Mouse (Mus musculus) stomach, embryonic 14.5 days (tissue): ENCODE measurements around the gene Stx6. TPM values are rescaled to one million over a fixed set of nuclear protein-coding genes. Genes with fewer than 3 reads are reported as not detected.
A peak's percentile ranks its signal among the peaks of the same experiment; 100 is the strongest.

ENCODE experiments used
- ATAC-seq: fragments of 200-750 bp; cut with Nextera tagmentation; 2 replicates; pipeline ENCODE4 v1.8.0; 2017; ENCODE audit warnings: low read depth, moderate TSS enrichment; ENCODE audit not compliant: insufficient number of reproducible peaks, insufficient read depth, low FRiP score
- H3K27ac ChIP-seq: fragments of 300-500 bp; sonication (generic); 2 replicates; pipeline ENCODE4 v1.5.1; 2014; ENCODE audit warnings: mild to moderate bottlenecking, low read length, moderate library complexity, mixed read lengths
- H3K27me3 ChIP-seq: fragments of 300-500 bp; sonication (generic); 2 replicates; pipeline ENCODE4 v1.6.1; 2014; ENCODE audit warnings: low read length, control low read depth, mixed read lengths; ENCODE audit not compliant: control insufficient read depth, insufficient read depth
- H3K36me3 ChIP-seq: fragments of 300-500 bp; sonication (generic); 2 replicates; pipeline ENCODE4 v1.6.1; 2014; ENCODE audit warnings: mild to moderate bottlenecking, control low read depth, low read length, moderate library complexity, mixed read lengths; ENCODE audit not compliant: control insufficient read depth, insufficient read depth
- H3K4me1 ChIP-seq: fragments of 300-500 bp; sonication (generic); 2 replicates; pipeline ENCODE4 v1.6.1; 2014; ENCODE audit warnings: low read length, control low read depth, mixed read lengths; ENCODE audit not compliant: control insufficient read depth, insufficient read depth
- H3K4me2 ChIP-seq: fragments of 300-500 bp; sonication (generic); replicated peaks from 2 replicates; pipeline ENCODE4 v1.6.1; 2014; ENCODE audit warnings: low read depth, low read length, control low read depth
- H3K4me3 ChIP-seq: fragments of 300-500 bp; sonication (generic); 2 replicates; pipeline ENCODE4 v1.5.1; 2014; ENCODE audit warnings: low read depth, low read length, control low read depth
- H3K9ac ChIP-seq: fragments of 300-500 bp; sonication (generic); replicated peaks from 2 replicates; pipeline ENCODE4 v1.6.1; 2014; ENCODE audit warnings: low read depth, mild to moderate bottlenecking, control low read depth, low read length, moderate library complexity, mixed read lengths
- H3K9me3 ChIP-seq: fragments of 300-500 bp; sonication (generic); 2 replicates; pipeline ENCODE4 v1.6.1; 2016; ENCODE audit warnings: low read depth, low read length, control low read depth; ENCODE audit not compliant: control insufficient read depth
- WGBS: fragments of 180-500 bp; shearing (Covaris S2); extraction: QIAGEN DNeasy Blood & Tissue Kit; methylation state at CpG from one replicate; pipeline ENCODE4 v1.1.7; 2014; 5-methylcytosine and 5-hydroxymethylcytosine counted together
- polyA plus RNA-seq: library from polyadenylated mRNA; unstranded; fragments of >200 nt; fragmentation: Nextera tagmentation; extraction: Ambion mirVana; gene quantifications from 2 replicates; pipeline ENCODE4 v1.2.1, GENCODE M21; 2014

The Stx6 gene
- polyA plus RNA-seq, 1 experiment from 2014 or later = 80.1 TPM

DNA sequence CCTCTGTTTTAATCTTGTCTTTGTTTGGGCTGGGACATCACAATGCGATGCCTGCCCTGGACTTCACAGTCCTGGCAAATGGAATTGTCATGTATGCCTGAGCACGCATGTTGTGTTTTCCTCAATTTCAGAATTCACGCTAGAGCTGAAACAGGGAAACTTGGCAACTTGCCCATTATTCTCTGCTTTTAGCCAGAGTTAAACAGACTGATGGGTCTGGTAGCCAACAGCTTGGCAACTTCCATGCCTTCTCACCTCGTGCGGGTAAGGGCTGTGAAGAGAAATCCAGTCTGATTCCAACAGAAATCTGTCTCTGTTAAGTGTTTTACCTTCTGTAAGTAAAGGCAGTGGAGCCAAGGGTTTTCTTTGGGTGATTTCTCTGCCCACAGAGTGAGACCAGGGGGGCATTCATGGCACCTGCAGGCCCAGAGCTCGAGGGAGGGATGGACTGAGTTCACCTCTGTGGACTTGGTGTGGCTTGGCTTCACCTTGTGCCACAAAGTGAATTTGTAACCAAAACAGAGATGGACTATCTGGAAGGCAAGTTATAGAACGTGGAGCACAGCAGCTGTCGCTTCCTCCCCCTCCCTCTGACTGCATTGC is 46.1 kb downstream of the Stx6 start:
- WGBS = 59% methylated on average over 8 of the region's 8 CpGs
- Histone ChIP-seq H3K9ac (no peak overlapping the region), H3K4me2 (no peak overlapping the region), H3K9me3 (no peaks in the 10 kb centered on the region), H3K36me3 (peaks cover 4% of the 10 kb centered on the region), H3K4me1 (peaks cover 28% of the 10 kb centered on the region), H3K27ac (no peak overlapping the region), H3K4me3 (no peak overlapping the region), H3K27me3 (no peaks in the 10 kb centered on the region)
- no peak for ATAC-seq

DNA sequence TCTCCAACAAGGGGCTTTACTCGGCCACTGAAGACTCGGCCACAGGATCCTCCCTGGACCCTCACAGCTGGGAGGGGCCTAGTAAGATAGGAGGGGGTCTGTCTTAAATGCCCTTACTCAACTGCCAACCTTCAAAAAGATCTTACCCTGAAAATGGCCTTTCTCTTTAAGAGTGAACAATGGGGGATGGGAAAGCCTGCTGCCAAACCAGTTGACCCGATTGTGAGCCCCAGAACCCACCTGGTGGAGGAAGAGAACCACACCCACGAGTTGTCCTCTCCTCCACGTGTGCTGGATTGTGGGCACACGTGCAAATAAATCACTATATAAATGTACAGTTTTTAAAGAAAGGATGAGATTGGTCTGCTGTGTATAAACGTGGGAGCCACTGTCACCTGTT is 46.8 kb downstream of the Stx6 start:
- WGBS = 46% methylated on average over 7 of the region's 7 CpGs
- Histone ChIP-seq H3K36me3 (peaks cover 4% of the 10 kb centered on the region), H3K9ac (no peak overlapping the region), H3K4me3 (no peak overlapping the region), H3K27me3 (no peaks in the 10 kb centered on the region), H3K4me1 (peaks cover 28% of the 10 kb centered on the region), H3K4me2 (no peak overlapping the region), H3K27ac (peak overlapping the region; percentile 2; the same call in 1 of the 2 replicates), H3K9me3 (no peaks in the 10 kb centered on the region)
- no peak for ATAC-seq

DNA sequence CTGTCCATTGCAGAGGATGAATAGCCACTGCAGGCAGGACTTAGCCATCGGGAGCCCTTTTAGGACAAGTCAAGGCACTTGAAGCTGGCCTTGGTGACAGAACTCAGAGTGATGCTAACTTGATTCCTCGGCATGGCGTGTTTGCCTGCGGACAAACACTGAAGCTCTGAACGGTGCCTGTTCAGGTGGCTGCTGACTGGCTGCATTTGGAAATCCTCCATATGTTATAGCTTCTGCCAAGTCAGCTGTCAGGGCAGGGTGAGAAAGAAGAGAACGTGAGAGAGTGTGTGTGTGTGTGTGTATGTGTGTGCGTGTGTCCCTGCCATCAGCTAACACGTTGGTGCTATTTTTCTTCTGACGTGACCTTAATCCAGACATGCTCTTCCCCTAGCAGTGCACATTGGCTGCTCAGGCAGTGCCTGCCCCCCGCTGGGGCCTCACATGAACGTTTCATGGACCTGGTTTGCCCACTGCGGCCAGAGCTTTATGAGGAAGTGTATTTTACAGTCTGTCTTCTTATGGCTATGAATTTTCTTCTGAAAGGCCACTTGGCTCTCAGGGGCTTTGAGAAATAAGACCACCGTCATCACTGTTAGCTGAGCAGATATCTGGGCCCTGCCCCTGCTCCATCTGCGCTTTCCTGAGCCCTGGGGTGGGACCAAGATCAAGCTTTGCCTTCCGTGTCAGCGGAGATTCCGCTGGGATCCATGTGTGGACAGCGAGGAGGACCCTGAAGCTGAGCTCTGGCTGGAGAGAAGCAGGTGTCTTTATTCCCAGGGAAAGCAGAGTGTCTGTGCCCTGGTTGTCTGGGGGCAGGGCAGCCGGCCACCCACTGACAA is 47.5 kb downstream of the Stx6 start:
- Histone ChIP-seq H3K9me3 (no peaks in the 10 kb centered on the region), H3K27me3 (no peaks in the 10 kb centered on the region), H3K27ac (peak overlapping the region; percentile 2; the same call in 1 of the 2 replicates), H3K36me3 (peaks cover 4% of the 10 kb centered on the region), H3K4me3 (no peak overlapping the region), H3K4me2 (no peak overlapping the region), H3K4me1 (peaks cover 28% of the 10 kb centered on the region), H3K9ac (no peak overlapping the region)
- ATAC-seq = peak; percentile 21; the same call in 1 of the 2 replicates
- WGBS = 54% methylated on average over 19 of the region's 19 CpGs

DNA sequence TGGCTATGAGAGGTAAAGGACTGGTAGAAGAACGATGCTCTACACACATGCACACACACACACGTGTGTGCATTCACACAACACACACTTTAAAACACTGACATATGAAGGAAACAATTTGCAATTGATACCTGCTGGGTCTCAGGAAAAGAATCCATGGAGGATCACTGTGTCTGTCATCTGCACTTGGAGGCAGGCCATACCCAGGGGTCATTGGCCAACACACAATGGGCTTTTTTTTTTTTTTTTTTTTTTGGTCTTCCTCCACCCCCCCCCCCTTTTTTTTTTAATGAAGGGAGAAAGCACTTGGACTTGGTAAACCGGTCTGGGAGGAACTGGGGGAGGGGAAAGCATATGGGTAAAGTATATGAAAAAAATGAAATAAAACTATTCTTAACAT is 49.3 kb downstream of the Stx6 start:
- Histone ChIP-seq H3K9me3 (no peaks in the 10 kb centered on the region), H3K4me2 (no peak overlapping the region), H3K4me1 (peaks cover 35% of the 10 kb centered on the region)

DNA sequence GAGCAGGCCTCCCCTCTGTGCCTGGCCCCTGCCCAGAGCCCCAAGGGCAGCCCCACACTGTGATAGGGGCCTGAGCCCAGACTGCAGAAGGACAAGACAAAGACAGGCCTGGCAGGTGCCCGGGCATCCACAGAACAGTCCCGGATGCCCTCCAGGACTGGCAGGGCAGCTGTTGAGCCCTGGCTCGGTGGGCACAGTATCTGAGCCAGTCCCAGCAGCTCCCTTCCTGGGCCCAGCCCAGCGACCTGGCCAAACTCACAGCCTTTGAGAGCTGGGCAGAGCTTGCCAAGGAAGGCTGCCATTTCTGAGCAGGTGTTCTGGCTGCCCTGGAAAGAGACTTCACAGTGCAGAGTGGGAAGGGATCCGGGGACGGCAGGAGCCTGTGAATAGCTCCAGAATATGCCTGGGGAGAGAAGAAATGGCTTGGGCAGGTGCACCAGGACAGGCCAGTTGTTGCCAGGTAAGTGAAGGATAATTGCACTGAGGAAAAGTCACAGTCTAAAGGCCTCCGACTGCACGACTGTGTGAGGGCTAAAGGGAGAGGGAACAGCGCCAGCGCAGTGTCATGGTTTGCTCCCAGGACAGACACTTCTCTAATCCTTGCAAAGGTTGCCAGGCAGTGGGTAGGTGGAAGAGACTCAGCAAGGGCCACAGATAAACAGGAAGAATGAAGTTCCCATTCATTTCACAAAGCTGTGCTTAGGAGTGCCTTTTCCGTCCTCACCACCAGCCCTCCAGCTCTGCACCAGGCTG is 51.7 kb downstream of the Stx6 start:
- Histone ChIP-seq H3K36me3 (peaks cover 4% of the 10 kb centered on the region; the same call in 1 of the 2 replicates), H3K9me3 (no peaks in the 10 kb centered on the region), H3K4me1 (peaks cover 34% of the 10 kb centered on the region), H3K27ac (no peak overlapping the region), H3K9ac (no peak overlapping the region), H3K4me2 (no peak overlapping the region), H3K4me3 (no peak overlapping the region), H3K27me3 (no peaks in the 10 kb centered on the region)
- no peak for ATAC-seq
- WGBS = 69% methylated on average over 11 of the region's 11 CpGs

More for the DNA sequence above, 49.3 kb downstream of the Stx6 start:
- no peak overlapping the region for H3K9ac ChIP-seq
- H3K27me3 ChIP-seq = no peaks in the 10 kb centered on the region
- peaks cover 4% of the 10 kb centered on the region; the same call in 1 of the 2 replicates for H3K36me3 ChIP-seq
- no peak overlapping the region for H3K27ac ChIP-seq
- no peak for ATAC-seq
- 70% methylated on average over 3 of the region's 3 CpGs for WGBS
- H3K4me3 ChIP-seq = no peak overlapping the region

DNA sequence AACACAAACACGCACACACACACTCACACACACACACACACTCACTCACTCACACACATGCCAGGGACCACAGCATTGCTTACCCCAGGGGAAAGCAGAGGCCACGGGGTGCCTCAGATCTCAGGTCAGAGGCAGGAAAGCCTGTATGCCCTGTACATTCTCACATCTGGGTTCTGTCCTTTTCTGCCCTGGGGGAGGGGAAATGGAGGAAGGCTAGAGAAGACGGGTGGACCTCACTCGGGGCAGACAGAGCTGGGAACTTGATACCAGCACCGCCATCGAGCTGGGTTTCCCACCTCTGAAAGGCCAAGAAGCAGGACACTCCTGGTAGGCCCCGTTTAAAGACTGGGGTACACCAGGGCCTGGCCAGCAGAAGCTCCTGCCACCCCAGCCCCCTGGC is 52.5 kb downstream of the Stx6 start:
- no peak overlapping the region for H3K9ac ChIP-seq
- no peak for ATAC-seq
- H3K27ac ChIP-seq = no peak overlapping the region
- H3K36me3 ChIP-seq = peaks cover 4% of the 10 kb centered on the region; the same call in 1 of the 2 replicates
- H3K4me3 ChIP-seq = no peak overlapping the region
- no peaks in the 10 kb centered on the region for H3K27me3 ChIP-seq
- 37% methylated on average over 7 of the region's 7 CpGs for WGBS
- peaks cover 26% of the 10 kb centered on the region for H3K4me1 ChIP-seq
- H3K4me2 ChIP-seq = no peak overlapping the region
- no peaks in the 10 kb centered on the region for H3K9me3 ChIP-seq

DNA sequence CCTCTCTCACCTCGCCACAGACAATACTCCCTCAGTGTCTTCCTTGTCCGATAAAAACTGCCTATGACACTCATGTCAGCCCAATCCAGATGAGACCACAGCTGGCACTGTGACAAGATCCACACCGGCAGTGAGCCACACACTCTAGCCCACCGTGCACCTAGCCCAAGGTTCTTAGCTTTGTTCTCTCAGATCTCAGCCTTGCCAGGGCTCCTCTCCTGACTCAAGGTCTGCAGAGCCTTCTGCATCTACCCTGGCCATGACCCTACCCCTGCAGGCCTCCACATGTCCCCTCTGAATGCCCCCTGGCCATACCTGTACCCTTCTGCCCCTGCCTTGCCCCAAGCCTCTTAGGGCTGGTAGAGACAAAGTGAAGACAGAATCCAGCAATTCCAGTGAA is 53.6 kb downstream of the Stx6 start:
- Histone ChIP-seq H3K27me3 (no peaks in the 10 kb centered on the region), H3K4me2 (no peak overlapping the region), H3K9ac (no peak overlapping the region), H3K4me3 (no peak overlapping the region), H3K36me3 (peaks cover 2% of the 10 kb centered on the region; the same call in 1 of the 2 replicates), H3K27ac (peak overlapping the region; percentile 40), H3K4me1 (peaks cover 26% of the 10 kb centered on the region), H3K9me3 (no peaks in the 10 kb centered on the region)
- WGBS = 48% methylated on average over 4 of the region's 4 CpGs
- no peak for ATAC-seq

DNA sequence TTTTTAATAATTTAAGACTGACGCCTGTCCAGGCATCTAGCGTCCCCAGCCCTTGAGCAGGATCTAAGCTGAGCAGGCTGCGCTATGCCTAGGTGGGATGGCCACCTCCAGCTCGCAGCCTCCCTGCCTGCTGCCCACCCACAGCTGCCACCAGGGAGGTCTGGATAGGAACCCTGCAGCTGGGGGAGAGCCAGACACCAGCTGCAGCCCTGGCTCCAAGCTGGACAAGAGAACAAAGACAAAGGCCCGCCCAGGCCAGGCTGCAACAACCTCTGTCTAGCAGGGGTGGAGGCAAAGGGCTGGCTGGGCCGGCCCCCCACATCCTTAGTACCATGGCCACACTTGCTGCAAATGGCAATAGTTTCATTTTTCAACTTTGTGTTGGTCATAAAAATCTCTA is 54.0 kb downstream of the Stx6 start:
- Histone ChIP-seq H3K4me3 (no peak overlapping the region), H3K27ac (peak overlapping the region; percentile 40), H3K9ac (no peak overlapping the region), H3K4me1 (peaks cover 26% of the 10 kb centered on the region), H3K4me2 (no peak overlapping the region), H3K36me3 (no peaks in the 10 kb centered on the region; the same call in 1 of the 2 replicates), H3K9me3 (no peaks in the 10 kb centered on the region), H3K27me3 (no peaks in the 10 kb centered on the region)
- ATAC-seq = peak; percentile 43; the same call in 1 of the 2 replicates
- 24% methylated on average over 6 of the region's 6 CpGs for WGBS
